Comparison of ENCODE assay signal across 23 mouse cellular contexts in genomic region chr5:142707709-142708108, GRCm38 (mm10). TPM values are rescaled to one million over a fixed set of nuclear protein-coding genes. Genes with fewer than 3 reads are reported as not detected.
DNase-seq lines count a peak whose midpoint lies in the region; ATAC-seq lines count a peak whose summit lies in the region.
"Had no signal": no experiment of that assay in that cellular context is flagged by ENCODE, and none has a peak within 500 bp of the region (broad histone marks: within the 10 kb centered on the region; RNA-seq: fewer than 3 reads in every experiment).

No protein-coding gene starts in this region.

- no peak overlapping the region for H3K9ac ChIP-seq in midbrain, embryonic 11.5 days (ENCODE audit: low read length)
- no peak overlapping the region for H3K9ac ChIP-seq in midbrain, embryonic 14.5 days (replicated peaks; ENCODE audit: low read length)

- peak; percentile 53 for DNase-seq in adrenal gland, adult 2 months
- no peak for DNase-seq in adrenal gland, postnatal 10 days
- DNase-seq in adrenal gland, adult 8-10 months = peak; percentile 47
- DNase-seq in adrenal gland, postnatal 25 days = no peak
- DNase-seq in adrenal gland, postnatal 14 days = peak; percentile 52
- DNase-seq in adrenal gland, adult (ENCODE audit: inconsistent age in 2 of 2, low spot score in 1 of 2) = no peak
- peak; percentile 37 for DNase-seq in midbrain, embryonic 11.5 days (ENCODE audit: low spot score, missing footprints)
- no peak for DNase-seq in midbrain, embryonic 14.5 days
- DNase-seq: B cell, adult 2 months; cerebellum, adult 11 months; cerebellum, adult 11-12 months; cerebellum, adult 18-20 months; cerebellum, adult 2 months; cerebellum, adult 8-10 months; cerebellum, adult 9-10 months; cerebellum, adult 9-11 months; cerebellum, postnatal 10 days had no signal

- peaks cover 10% of the 10 kb centered on the region for H3K36me3 ChIP-seq in midbrain, embryonic 11.5 days (ENCODE audit: control insufficient read depth, insufficient read depth, low read length)
- H3K36me3 ChIP-seq in midbrain, embryonic 14.5 days (ENCODE audit: control insufficient read depth, insufficient read depth, low read length) = peaks cover 53% of the 10 kb centered on the region
- H3K36me3 ChIP-seq: G1E had no signal

- peaks cover 6% of the 10 kb centered on the region for H3K4me1 ChIP-seq in midbrain, embryonic 11.5 days (ENCODE audit: control insufficient read depth, insufficient read depth, low read length)
- peaks cover 15% of the 10 kb centered on the region for H3K4me1 ChIP-seq in midbrain, embryonic 14.5 days (ENCODE audit: control insufficient read depth, insufficient read depth, low read length)

- no peak overlapping the region for H3K27ac ChIP-seq in midbrain, embryonic 11.5 days (ENCODE audit: low read depth, low read length)
- no peak overlapping the region for H3K27ac ChIP-seq in midbrain, embryonic 14.5 days (replicated peaks; ENCODE audit: low read depth, low read length)

- no peaks in the 10 kb centered on the region for H3K9me3 ChIP-seq in midbrain, embryonic 11.5 days (ENCODE audit: control insufficient read depth, low read length)
- no peaks in the 10 kb centered on the region for H3K9me3 ChIP-seq in midbrain, embryonic 14.5 days (ENCODE audit: control insufficient read depth, low read length)

- H3K4me3 ChIP-seq in midbrain, embryonic 11.5 days (ENCODE audit: low read depth, low read length) = no peak overlapping the region
- H3K4me3 ChIP-seq in midbrain, embryonic 14.5 days (replicated peaks; ENCODE audit: low read depth, low read length) = no peak overlapping the region

- WGBS in midbrain, embryonic 11.5 days = 87% methylated on average over 5 of the region's 5 CpGs
- WGBS in midbrain, embryonic 14.5 days = 93% methylated on average over 5 of the region's 5 CpGs

- ATAC-seq in midbrain, embryonic 11.5 days (ENCODE audit: low FRiP score) = no peak
- ATAC-seq in midbrain, embryonic 14.5 days (ENCODE audit: low FRiP score, low TSS enrichment) = no peak
- ATAC-seq: activated CD4-positive, CD25-positive, alpha-beta regulatory T cell, adult 4 months; CD4-positive, CD25-positive, alpha-beta regulatory T cell, adult 4 months; Patski had no signal

- no peaks in the 10 kb centered on the region; the same call in 1 of the 2 replicates for H3K27me3 ChIP-seq in midbrain, embryonic 11.5 days (ENCODE audit: control insufficient read depth, insufficient read depth, low read length)
- no peaks in the 10 kb centered on the region for H3K27me3 ChIP-seq in midbrain, embryonic 14.5 days (ENCODE audit: control insufficient read depth, insufficient read depth, low read length)

- H3K4me2 ChIP-seq in midbrain, embryonic 11.5 days = no peak overlapping the region
- H3K4me2 ChIP-seq in midbrain, embryonic 14.5 days (ENCODE audit: low read length) = no peak overlapping the region

RNA-seq across cellular contexts. Expression of gene Slc29a4, which starts 15.4 kb away (rescaled TPM):
- 10 to 100 TPM; 20.9 to 32.0 TPM for total RNA-seq in adrenal gland, adult 2 months (2021)
- 48.8 and 69.9 TPM in 2 replicates for polyA plus RNA-seq in adrenal gland, adult 2 months (2012; rRNA removed)
- 10 to 100 TPM; 17.2 to 24.0 TPM for total RNA-seq in adrenal gland, postnatal 10 days (2021)
- total RNA-seq in adrenal gland, adult 8-10 months (2022) = 10 to 100 TPM; 19.9 to 51.4 (median 32.9) TPM
- total RNA-seq in adrenal gland, postnatal 25 days (2021) = 15.7 and 21.9 TPM in 2 replicates
- 19.5 and 22.6 TPM in 2 replicates for total RNA-seq in adrenal gland, postnatal 14 days (2021)
- 22.8 and 23.2 TPM in 2 replicates for polyA plus RNA-seq in midbrain, embryonic 11.5 days (2014; fragmentation: Nextera tagmentation; extraction: Ambion mirVana)
- polyA plus RNA-seq in midbrain, embryonic 14.5 days (2014; fragmentation: Nextera tagmentation; extraction: Ambion mirVana) = 78.0 and 82.6 TPM in 2 replicates
- total RNA-seq: CH12.LX, MEL had no signal
- polyA plus RNA-seq: G1E had no signal

Comparison
In these comparisons a context has a peak if more than half of its experiments do, and no peak if none do; other contexts are left out.
1. DNase-seq: peak in adrenal gland, adult 2 months (single experiment), adrenal gland, adult 8-10 months (single experiment), adrenal gland, postnatal 14 days (single experiment) and midbrain, embryonic 11.5 days (single experiment); none in adrenal gland, postnatal 10 days (single experiment), adrenal gland, postnatal 25 days (single experiment), adrenal gland, adult (0 of 2) and midbrain, embryonic 14.5 days (single experiment).